Mouse (Mus musculus): ENCODE results near the gene Ctsz. TPM values are rescaled to one million over a fixed set of nuclear protein-coding genes. Genes with fewer than 3 reads are reported as not detected.
A peak's percentile ranks its signal among the peaks of the same experiment; 100 is the strongest.

Ctsz gene
- total and polyA plus RNA-seq, 3 experiments, result 141 to 417 (median 219) TPM

GRCm38 (mm10) chr2:174463789-174464523, 25.1 kb upstream of the Ctsz start, which contains the start of gene Atp5e:
Gene Atp5e, minus strand, starts transcription at chr2:174464105.
- Histone ChIP-seq H3K9ac (ENCODE audit: insufficient read depth, low read depth) (peak within 1 kb of the TSS; percentile 81), H3K4me3 (replicated peaks in 1 of 3; ENCODE audit: low read depth in 2 of 3, low read length in 2 of 3, poor library complexity in 1 of 3) (peak within 1 kb of the TSS; percentile 82 to 98 (median 94)), H3K9me3 (replicated peaks; ENCODE audit: low read length) (no peaks in the 10 kb centered on the region), H3K79me2 (replicated peaks; ENCODE audit: control insufficient read depth, extremely low read depth, insufficient read depth, poor library complexity, severe bottlenecking) (peaks cover 21% of the 10 kb centered on the region), H3K36me3 (replicated peaks in 1 of 2; ENCODE audit: control insufficient read depth in 1 of 2, insufficient read depth in 1 of 2, low read length in 1 of 2) (peaks cover 51 to 77% of the 10 kb centered on the region in 2 experiments), H3K4me1 (ENCODE audit: control insufficient read depth in 1 of 2, insufficient read depth in 2 of 2) (peaks cover 0 to 20% of the 10 kb centered on the region in 2 experiments; a peak in 2 of 4 replicates), H3K27me3 (replicated peaks) (no peaks in the 10 kb centered on the region), H3K4me2 (ENCODE audit: insufficient read depth, low read depth, poor library complexity, severe bottlenecking) (peak within 1 kb of the TSS; percentile 45), H3K27ac (ENCODE audit: insufficient read depth, low read depth) (peak within 1 kb of the TSS; percentile 71)
- DNase-seq (ENCODE audit: extremely low read depth), result peak; percentile 91
- TF ChIP-seq TBP (conservative IDR thresholded peaks at IDR 0.05; ENCODE audit: low read depth, low read length) (no peak), NELFE (IDR thresholded peaks at IDR 0.05; ENCODE audit: low read depth, low read length) (peak; percentile 60; the same call in 1 of the 2 replicates), KAT2A (IDR thresholded peaks at IDR 0.05; ENCODE audit: insufficient replicate concordance, low read length) (peak; percentile 87; the same call in 1 of the 2 replicates), ELF1 (IDR thresholded peaks at IDR 0.05; ENCODE audit: low read depth, low read length) (peak; percentile 90), ZC3H11A (IDR thresholded peaks at IDR 0.05; ENCODE audit: low read depth, low read length) (no peak), MXI1 (IDR thresholded peaks at IDR 0.05; ENCODE audit: low read depth, low read length) (peak; percentile 31; the same call in 1 of the 2 replicates), SMC3 (IDR thresholded peaks at IDR 0.05; ENCODE audit: low read depth, low read length) (no peak), TCF12 (IDR thresholded peaks at IDR 0.05; ENCODE audit: low read depth, low read length) (peak; percentile 36; the same call in 1 of the 2 replicates), HCFC1 (IDR thresholded peaks at IDR 0.05; ENCODE audit: low read depth, low read length) (peak; percentile 94), ZNF384 (IDR thresholded peaks at IDR 0.05; ENCODE audit: low read depth, low read length) (no peak), JUND (conservative IDR thresholded peaks at IDR 0.05; ENCODE audit: low read depth, low read length) (no peak), USF1 (IDR thresholded peaks at IDR 0.05; ENCODE audit: low read depth, low read length) (no peak), MAX (IDR thresholded peaks at IDR 0.05; ENCODE audit: low read length) (peak; percentile 47; the same call in 1 of the 2 replicates), ZKSCAN1 (IDR thresholded peaks at IDR 0.05; ENCODE audit: borderline replicate concordance, low read depth, low read length) (no peak), CHD1 (IDR thresholded peaks at IDR 0.05; ENCODE audit: low read depth, low read length) (no peak), POLR2A (IDR thresholded peaks at IDR 0.05; ENCODE audit: low read depth, low read length) (peak; percentile 74), MYC (IDR thresholded peaks at IDR 0.05; ENCODE audit: low read depth, low read length) (peak; percentile 8; the same call in 1 of the 2 replicates), ZMIZ1 (IDR thresholded peaks at IDR 0.05; ENCODE audit: low read depth, low read length) (peak; percentile 22; the same call in 1 of the 2 replicates), USF2 (conservative IDR thresholded peaks at IDR 0.05; ENCODE audit: low read depth, low read length) (no peak), GABPA (IDR thresholded peaks at IDR 0.05; ENCODE audit: insufficient replicate concordance, low read depth, low read length) (peak; percentile 41; the same call in 1 of the 2 replicates), BHLHE40 (IDR thresholded peaks at IDR 0.05; ENCODE audit: low read depth, low read length) (no peak; the same call in 1 of the 2 replicates), CHD2 (IDR thresholded peaks at IDR 0.05; ENCODE audit: low read length) (peak; percentile 93)
- dilution Hi-C loops (cut with MboI; ENCODE audit: extremely low pct_ligation_motif_present, extremely low pct_unique_long_range_greater_than_20kb, low sequenced_read_pairs), result no loop called here
- in situ Hi-C loops (cut with MboI; ENCODE audit: low pct_ligation_motif_present, low pct_unique_long_range_greater_than_20kb, low sequenced_read_pairs), result no loop called here

All from CH12.LX (cell line).